Mouse (Mus musculus) intestine, postnatal 0 days (tissue): ENCODE measurements around the gene 1700029I15Rik. TPM values are rescaled to one million over a fixed set of nuclear protein-coding genes. Genes with fewer than 3 reads are reported as not detected.

ENCODE experiments used
- ATAC-seq: fragments of 200-750 bp; cut with Nextera tagmentation; 2 replicates; pipeline ENCODE4 v1.8.0; 2017; ENCODE audit warnings: mild to moderate bottlenecking, moderate TSS enrichment, moderate library complexity
- H3K27ac ChIP-seq: fragments of 300-500 bp; sonication (generic); 2 replicates; pipeline ENCODE4 v1.5.1; 2014; ENCODE audit warnings: mild to moderate bottlenecking, low read depth, low read length, moderate library complexity
- H3K27me3 ChIP-seq: fragments of 300-500 bp; sonication (generic); replicated peaks from 2 replicates; pipeline ENCODE4 v1.6.1; 2014; ENCODE audit warnings: low read length, mixed read lengths; ENCODE audit not compliant: control insufficient read depth, insufficient read depth
- H3K36me3 ChIP-seq: fragments of 300-500 bp; sonication (generic); 2 replicates; pipeline ENCODE4 v1.6.1; 2014; ENCODE audit warnings: mild to moderate bottlenecking, moderate library complexity; ENCODE audit not compliant: control insufficient read depth, insufficient read depth
- H3K4me1 ChIP-seq: fragments of 300-500 bp; sonication (generic); replicated peaks from 2 replicates; pipeline ENCODE4 v1.6.1; 2014; ENCODE audit warnings: antibody characterized with exemption, low read length, mixed read lengths; ENCODE audit not compliant: control insufficient read depth, insufficient read depth
- H3K4me2 ChIP-seq: fragments of 300-500 bp; sonication (generic); replicated peaks from 2 replicates; pipeline ENCODE4 v1.6.1; 2014; ENCODE audit warnings: low read depth, mild to moderate bottlenecking, moderate library complexity
- H3K4me3 ChIP-seq: fragments of 300-500 bp; sonication (generic); 2 replicates; pipeline ENCODE4 v1.5.1; 2014; ENCODE audit warnings: low read depth, low read length
- H3K9ac ChIP-seq: fragments of 300-500 bp; sonication (generic); 2 replicates; pipeline ENCODE4 v1.6.1; 2014; ENCODE audit warnings: mild to moderate bottlenecking, low read depth, low read length
- H3K9me3 ChIP-seq: fragments of 300-500 bp; sonication (generic); 2 replicates; pipeline ENCODE4 v1.6.1; 2016; ENCODE audit warnings: mixed run types; ENCODE audit not compliant: control insufficient read depth
- CTCF ChIP-seq: sonication (generic); IDR thresholded peaks from 2 replicates; pipeline ENCODE4 v1.5.1; 2016; ENCODE audit warnings: low read depth, mild to moderate bottlenecking, control low read depth, antibody characterized with exemption, moderate library complexity
- WGBS: fragments of 180-500 bp; shearing (Covaris S2); extraction: QIAGEN DNeasy Blood & Tissue Kit; methylation state at CpG from one replicate; pipeline ENCODE4 v1.1.7; 2014; 5-methylcytosine and 5-hydroxymethylcytosine counted together
- microRNA-seq: library from miRNA; unstranded; fragments of <30 nt; microRNA quantifications from one replicate; pipeline ENCODE4, GENCODE M21; 2016
- polyA plus RNA-seq: library from polyadenylated mRNA; unstranded; fragments of >200 nt; fragmentation: Nextera tagmentation; extraction: Ambion mirVana; gene quantifications from 2 replicates; pipeline ENCODE4 v1.2.1, GENCODE M21; 2015

1700029I15Rik gene
- polyA plus RNA-seq, 1 experiment from 2014 or later = 2.1 TPM

- no peak for TF ChIP-seq CTCF
- ATAC-seq = no peak
- WGBS = 25% methylated on average over 17 of the region's 17 CpGs
- Histone ChIP-seq H3K4me1 (peaks cover 8% of the 10 kb centered on the region), H3K27ac (peak overlapping the region; percentile 54; the same call in 1 of the 2 replicates), H3K9me3 (no peaks in the 10 kb centered on the region), H3K9ac (peak overlapping the region; percentile 89), H3K4me3 (peak overlapping the region; percentile 88), H3K27me3 (no peaks in the 10 kb centered on the region), H3K4me2 (peak overlapping the region; percentile 90), H3K36me3 (no peaks in the 10 kb centered on the region)
Observed at GRCm38 (mm10) chr2:92432299-92433295, 50.3 kb downstream of the 1700029I15Rik start.

GRCm38 (mm10) chr2:92433578-92434374 is 51.4 kb downstream of the 1700029I15Rik start, which contains the start of gene Cry2:
Gene Cry2 (minus strand): TSS chr2:92434043.
- Histone ChIP-seq H3K27ac (peak within 1 kb of the TSS; percentile 84), H3K27me3 (no peaks in the 10 kb centered on the region), H3K9me3 (no peaks in the 10 kb centered on the region), H3K36me3 (no peaks in the 10 kb centered on the region), H3K4me3 (peak within 1 kb of the TSS; percentile 88), H3K4me1 (peaks cover 8% of the 10 kb centered on the region), H3K4me2 (peak within 1 kb of the TSS; percentile 90), H3K9ac (peak within 1 kb of the TSS; percentile 89)
- peak; percentile 95 for ATAC-seq
- under 1% methylated on average over 76 of the region's 76 CpGs for WGBS
- TF ChIP-seq CTCF = no peak; the same call in 1 of the 2 replicates

- Histone ChIP-seq H3K36me3 (no peaks in the 10 kb centered on the region), H3K9ac (peak overlapping the region; percentile 45), H3K4me3 (peak overlapping the region; percentile 88), H3K4me1 (peaks cover 8% of the 10 kb centered on the region), H3K27ac (peak overlapping the region; percentile 66; the same call in 1 of the 2 replicates), H3K4me2 (peak overlapping the region; percentile 90), H3K27me3 (no peaks in the 10 kb centered on the region), H3K9me3 (no peaks in the 10 kb centered on the region)
- ATAC-seq = 0 out of 2 replicates have a peak, but pooled peaks have one; percentile 1
- TF ChIP-seq CTCF = no peak
- WGBS = 5% methylated on average over 12 of the region's 12 CpGs
Observed at GRCm38 (mm10) chr2:92434375-92434745, 52.0 kb downstream of the 1700029I15Rik start.

- H3K9me3 ChIP-seq = no peaks in the 10 kb centered on the region
- no peak overlapping the region for H3K27ac ChIP-seq
- H3K4me1 ChIP-seq = peaks cover 8% of the 10 kb centered on the region
- TF ChIP-seq CTCF = no peak
- H3K4me2 ChIP-seq = peak overlapping the region; percentile 90; the same call in 1 of the 2 replicates
- no peaks in the 10 kb centered on the region for H3K27me3 ChIP-seq
- H3K36me3 ChIP-seq = no peaks in the 10 kb centered on the region
- H3K4me3 ChIP-seq = no peak overlapping the region
- no peak for ATAC-seq
- H3K9ac ChIP-seq = no peak overlapping the region
- WGBS = 53% methylated on average over 6 of the region's 6 CpGs
Observed at GRCm38 (mm10) chr2:92435023-92435422, 52.7 kb downstream of the 1700029I15Rik start.

Small RNAs within 50 kb of the gene (microRNA-seq; reads per million reads assigned to microRNA genes)
- gene Mir7000 = not detected

Other genes starting within 250 kb of the 1700029I15Rik start
- gene Pex16, start 7.9 kb upstream of the 1700029I15Rik start, polyA plus RNA-seq = 84.8 and 86.0 TPM in 2 replicates
- 8.3 and 9.1 TPM in 2 replicates for gene Large2, start 7.7 kb upstream of the 1700029I15Rik start, polyA plus RNA-seq
- gene Mapk8ip1, start 18.7 kb downstream of the 1700029I15Rik start, polyA plus RNA-seq = 7.2 and 7.4 TPM in 2 replicates
- gene Cry2, start 51.5 kb downstream of the 1700029I15Rik start, polyA plus RNA-seq = 10.0 and 11.7 TPM in 2 replicates
- gene Slc35c1, start 78.0 kb downstream of the 1700029I15Rik start, polyA plus RNA-seq = 51.9 and 59.2 TPM in 2 replicates
- gene Chst1, start 217.2 kb downstream of the 1700029I15Rik start, polyA plus RNA-seq = 2.2 and 2.3 TPM in 2 replicates